Mouse (Mus musculus): Measurements from ENCODE around the gene Naa38. TPM values are rescaled to one million over a fixed set of nuclear protein-coding genes. Genes with fewer than 3 reads are reported as not detected.
"Not testable (repeated sequence)": the region's sequence is repeated elsewhere in the genome, so short reads cannot be mapped to it uniquely, and the experiment has no call there.

Gene Naa38
- polyA plus RNA-seq, 1 experiment, result 193 TPM

DNA sequence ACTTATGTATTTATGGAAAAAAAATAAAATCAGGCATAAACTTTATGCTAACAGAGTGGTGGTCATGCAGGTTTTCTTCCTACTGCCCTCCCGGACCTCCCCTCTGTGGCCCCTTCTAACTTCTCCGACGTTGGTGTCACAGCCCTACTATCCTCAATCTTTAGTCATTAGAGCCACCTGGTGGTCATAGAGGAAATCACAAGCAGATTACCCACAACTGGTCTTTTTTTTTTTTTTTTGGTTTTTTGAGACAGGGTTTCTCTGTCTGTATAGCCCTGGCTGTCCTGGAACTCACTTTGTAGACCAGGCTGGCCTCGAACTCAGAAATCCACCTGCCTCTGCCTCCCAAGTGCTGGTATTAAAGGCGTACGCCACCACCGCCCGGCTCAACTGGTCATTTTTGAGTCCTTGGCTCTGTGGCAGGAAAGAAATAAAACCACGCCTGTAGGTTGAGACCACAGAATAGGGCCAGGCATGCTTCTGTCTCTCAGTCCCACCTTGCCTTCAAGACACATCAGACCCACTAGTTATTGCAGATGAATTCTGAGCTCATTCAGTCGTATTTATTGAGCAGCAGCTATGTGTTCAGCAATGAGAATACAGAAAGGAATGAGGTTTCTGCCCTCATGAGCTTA lies 4.8 kb upstream of the Naa38 start:
- no peak for TF ChIP-seq POLR2A (IDR thresholded peaks at IDR 0.05; ENCODE audit: borderline replicate concordance, insufficient read depth, low read length)
- peak; percentile 64 for TF ChIP-seq CTCF (IDR thresholded peaks at IDR 0.05; ENCODE audit: borderline replicate concordance, insufficient read depth, low read depth, low read length)
- H3K27me3 ChIP-seq (ENCODE audit: control insufficient read depth, insufficient read depth, low read length), result no peaks in the 10 kb centered on the region
- 54% methylated on average over 10 of the region's 10 CpGs for WGBS
- 0 out of 2 replicates have a peak, but pooled peaks cover 4% of the 10 kb centered on the region for H3K4me1 ChIP-seq (ENCODE audit: control insufficient read depth, insufficient read depth, low read length)
- DNase-seq, result peak; percentile 54 to 69
- H3K27ac ChIP-seq (ENCODE audit: insufficient read depth, low read length), result no peak overlapping the region
- H3K4me3 ChIP-seq (replicated peaks; ENCODE audit: insufficient read depth, low read depth, low read length), result no peak overlapping the region

DNA sequence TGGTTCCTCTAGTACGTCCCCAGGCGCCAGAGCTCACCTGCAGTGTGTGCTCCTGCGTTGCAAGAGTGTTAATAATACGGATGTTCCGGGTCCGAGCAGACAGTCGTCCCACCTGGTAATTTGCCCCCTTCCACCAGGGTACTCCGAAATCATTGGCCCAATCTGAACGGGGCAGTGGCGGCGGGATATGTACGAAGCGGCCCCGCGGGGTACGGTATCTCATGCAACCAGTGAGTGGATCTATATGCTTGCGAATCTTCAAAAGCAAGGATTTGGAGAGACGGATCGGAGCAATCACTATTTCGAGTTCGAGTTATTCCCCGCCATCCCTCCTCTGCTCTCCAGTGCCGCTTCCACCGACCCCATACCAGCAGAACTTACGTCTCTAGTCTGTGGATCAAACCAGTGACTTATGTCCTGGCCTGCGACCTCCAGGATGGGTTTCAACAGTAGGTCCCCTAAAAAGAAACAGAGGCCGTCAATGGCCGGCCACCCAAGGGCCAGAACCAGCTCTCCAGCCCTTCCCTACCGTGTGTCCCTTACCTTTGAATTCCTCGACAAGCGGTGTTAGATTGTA lies 608 bp upstream of the Naa38 start:
- H3K27ac ChIP-seq (ENCODE audit: insufficient read depth, low read length), result 0 out of 2 replicates have a peak overlapping the region, but pooled peaks have one; percentile 20
- not testable (repeated sequence) for DNase-seq; H3K4me1 ChIP-seq (ENCODE audit: control insufficient read depth, insufficient read depth, low read length); H3K27me3 ChIP-seq (ENCODE audit: control insufficient read depth, insufficient read depth, low read length)
- peak overlapping the region; percentile 88 for H3K4me3 ChIP-seq (replicated peaks; ENCODE audit: insufficient read depth, low read depth, low read length)
- WGBS, result under 1% methylated on average over 31 of the region's 31 CpGs

DNA sequence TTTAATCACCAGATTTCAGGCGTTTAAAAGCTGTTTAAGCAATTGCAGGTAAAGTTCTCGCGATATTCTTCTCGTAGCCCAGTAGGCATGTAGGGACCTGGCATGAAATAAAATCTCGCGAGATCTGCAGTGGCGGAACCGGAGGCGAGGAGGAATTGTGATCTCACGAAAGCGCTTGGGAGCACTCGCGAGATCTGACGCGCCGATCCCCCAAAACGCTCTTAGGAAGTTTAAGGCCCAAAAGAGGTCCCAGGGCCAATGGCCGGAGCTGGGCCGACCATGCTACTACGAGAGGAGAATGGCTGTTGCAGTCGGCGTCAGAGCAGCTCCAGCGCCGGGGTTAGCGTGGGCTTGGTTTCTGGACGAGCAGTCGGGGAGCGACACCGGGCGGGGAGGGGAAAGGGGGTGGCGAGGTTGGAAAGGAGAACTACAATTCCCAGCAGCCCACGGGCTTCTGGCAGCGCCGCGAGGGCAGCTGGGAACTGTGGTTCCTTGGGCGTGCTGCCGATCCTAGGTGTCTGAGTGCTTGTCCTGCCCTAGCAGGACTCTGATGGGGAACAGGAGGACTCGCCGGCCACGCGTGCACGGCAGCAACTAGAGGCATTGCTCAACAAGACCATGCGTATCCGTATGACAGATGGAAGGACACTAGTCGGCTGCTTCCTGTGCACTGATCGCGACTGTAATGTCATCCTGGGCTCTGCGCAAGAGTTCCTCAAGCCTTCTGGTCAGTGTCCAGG lies 517 bp downstream of the Naa38 start:
- no peaks in the 10 kb centered on the region for H3K27me3 ChIP-seq (ENCODE audit: control insufficient read depth, insufficient read depth, low read length)
- H3K4me1 ChIP-seq (ENCODE audit: control insufficient read depth, insufficient read depth, low read length), result 0 out of 2 replicates have a peak, but pooled peaks cover 4% of the 10 kb centered on the region
- H3K27ac ChIP-seq (ENCODE audit: insufficient read depth, low read length), result peak overlapping the region; percentile 92
- under 1% methylated on average over 48 of the region's 48 CpGs for WGBS
- H3K4me3 ChIP-seq (replicated peaks; ENCODE audit: insufficient read depth, low read depth, low read length), result peak overlapping the region; percentile 73
- TF ChIP-seq POLR2A (IDR thresholded peaks at IDR 0.05; ENCODE audit: borderline replicate concordance, insufficient read depth, low read length), result peak; percentile 73; the same call in 1 of the 2 replicates
- no peak for TF ChIP-seq CTCF (IDR thresholded peaks at IDR 0.05; ENCODE audit: borderline replicate concordance, insufficient read depth, low read depth, low read length)
- DNase-seq, result peak; percentile 97 to 98

DNA sequence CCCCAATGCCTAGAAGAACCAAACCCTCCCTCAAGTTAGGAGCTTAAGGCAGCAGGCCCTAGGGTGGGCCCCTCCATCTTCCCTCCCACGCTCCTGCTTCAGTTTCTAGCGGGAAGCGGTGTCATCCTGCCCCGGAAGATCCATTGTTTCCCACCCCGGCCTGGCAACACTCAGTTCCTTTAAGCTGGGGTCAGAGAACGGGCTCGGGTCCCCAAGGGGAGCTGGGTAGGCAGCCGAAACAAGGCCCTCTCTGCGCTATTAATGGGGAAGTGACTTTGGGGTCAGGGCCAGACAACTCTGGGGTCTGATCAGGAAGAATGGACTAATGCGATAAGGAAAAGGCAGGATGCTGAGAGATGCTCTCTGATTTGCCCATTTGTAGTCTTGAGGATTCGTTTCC lies 1.5 kb downstream of the Naa38 start:
- 41% methylated on average over 11 of the region's 11 CpGs for WGBS
- TF ChIP-seq POLR2A (IDR thresholded peaks at IDR 0.05; ENCODE audit: borderline replicate concordance, insufficient read depth, low read length) (no peak), CTCF (IDR thresholded peaks at IDR 0.05; ENCODE audit: borderline replicate concordance, insufficient read depth, low read depth, low read length) (no peak)
- Histone ChIP-seq H3K27ac (ENCODE audit: insufficient read depth, low read length) (no peak overlapping the region), H3K4me1 (ENCODE audit: control insufficient read depth, insufficient read depth, low read length) (peaks cover 11% of the 10 kb centered on the region; the same call in 1 of the 2 replicates), H3K27me3 (ENCODE audit: control insufficient read depth, insufficient read depth, low read length) (no peaks in the 10 kb centered on the region), H3K4me3 (replicated peaks; ENCODE audit: insufficient read depth, low read depth, low read length) (peak overlapping the region; percentile 73)
- peak in 1 of 2 experiments; percentile 42 for DNase-seq

DNA sequence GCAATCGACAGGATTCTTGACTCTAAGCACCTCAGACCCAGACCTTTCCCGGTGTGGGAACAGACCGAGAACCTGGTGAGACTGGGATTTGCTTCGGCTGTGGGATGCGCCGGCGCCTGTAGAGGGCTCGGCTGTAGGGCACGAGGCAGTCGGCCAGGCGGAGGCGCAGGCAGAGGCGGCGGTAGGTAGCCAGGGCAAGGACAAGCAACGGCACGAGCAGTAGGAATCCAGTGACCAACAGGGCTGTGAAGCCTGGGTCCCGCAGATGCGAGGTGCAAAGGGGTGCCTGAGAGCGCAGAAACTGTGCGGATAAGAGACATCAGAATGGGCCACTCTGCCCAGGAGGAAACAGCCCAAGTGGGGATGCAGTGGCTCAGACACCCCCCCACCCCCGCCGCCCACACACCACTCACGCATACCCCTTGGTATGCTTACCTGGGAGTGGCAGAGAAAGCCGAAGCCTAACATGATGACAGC lies 2.3 kb downstream of the Naa38 start:
- 12% methylated on average over 24 of the region's 24 CpGs for WGBS
- Histone ChIP-seq H3K4me1 (ENCODE audit: control insufficient read depth, insufficient read depth, low read length) (peaks cover 13% of the 10 kb centered on the region; the same call in 1 of the 2 replicates), H3K27me3 (ENCODE audit: control insufficient read depth, insufficient read depth, low read length) (no peaks in the 10 kb centered on the region), H3K4me3 (replicated peaks; ENCODE audit: insufficient read depth, low read depth, low read length) (peak overlapping the region; percentile 52), H3K27ac (ENCODE audit: insufficient read depth, low read length) (peak overlapping the region; percentile 79)
- DNase-seq, result peak; percentile 63 to 73
- TF ChIP-seq POLR2A (IDR thresholded peaks at IDR 0.05; ENCODE audit: borderline replicate concordance, insufficient read depth, low read length), result 0 out of 2 replicates have a peak, but pooled peaks have one; percentile 15
- TF ChIP-seq CTCF (IDR thresholded peaks at IDR 0.05; ENCODE audit: borderline replicate concordance, insufficient read depth, low read depth, low read length), result no peak

DNA sequence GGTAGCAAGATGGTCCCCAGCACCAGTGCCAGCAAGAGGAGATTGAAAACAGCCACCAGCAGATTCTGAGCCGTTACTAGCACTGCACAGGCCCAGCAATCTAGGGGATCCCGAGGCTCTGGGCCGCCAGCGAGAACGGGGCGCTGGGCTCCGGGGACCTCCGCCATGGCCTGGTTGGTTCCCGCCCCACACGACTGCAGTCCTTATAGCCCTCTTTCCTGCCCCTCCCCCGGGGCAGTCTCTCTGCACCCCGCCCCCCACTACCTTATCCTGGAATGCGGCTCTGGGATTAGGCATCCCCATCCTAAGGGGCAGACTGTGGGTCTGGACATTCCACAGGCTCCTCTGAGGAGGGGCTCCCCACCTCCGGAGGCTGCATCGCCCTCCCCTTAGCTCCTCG lies 2.8 kb downstream of the Naa38 start, which contains the start of gene Tmem88:
TSS of gene Tmem88 (minus strand) at position 176 of the 400 bp plus-strand sequence.
- peaks cover 13% of the 10 kb centered on the region; the same call in 1 of the 2 replicates for H3K4me1 ChIP-seq (ENCODE audit: control insufficient read depth, insufficient read depth, low read length)
- peak in 1 of 2 experiments; percentile 35 for DNase-seq
- H3K4me3 ChIP-seq (replicated peaks; ENCODE audit: insufficient read depth, low read depth, low read length), result peak within 1 kb of the TSS; percentile 52
- 20% methylated on average over 16 of the region's 16 CpGs for WGBS
- H3K27ac ChIP-seq (ENCODE audit: insufficient read depth, low read length), result peak within 1 kb of the TSS; percentile 79
- TF ChIP-seq POLR2A (IDR thresholded peaks at IDR 0.05; ENCODE audit: borderline replicate concordance, insufficient read depth, low read length), result no peak
- TF ChIP-seq CTCF (IDR thresholded peaks at IDR 0.05; ENCODE audit: borderline replicate concordance, insufficient read depth, low read depth, low read length), result no peak
- H3K27me3 ChIP-seq (ENCODE audit: control insufficient read depth, insufficient read depth, low read length), result no peaks in the 10 kb centered on the region

DNA sequence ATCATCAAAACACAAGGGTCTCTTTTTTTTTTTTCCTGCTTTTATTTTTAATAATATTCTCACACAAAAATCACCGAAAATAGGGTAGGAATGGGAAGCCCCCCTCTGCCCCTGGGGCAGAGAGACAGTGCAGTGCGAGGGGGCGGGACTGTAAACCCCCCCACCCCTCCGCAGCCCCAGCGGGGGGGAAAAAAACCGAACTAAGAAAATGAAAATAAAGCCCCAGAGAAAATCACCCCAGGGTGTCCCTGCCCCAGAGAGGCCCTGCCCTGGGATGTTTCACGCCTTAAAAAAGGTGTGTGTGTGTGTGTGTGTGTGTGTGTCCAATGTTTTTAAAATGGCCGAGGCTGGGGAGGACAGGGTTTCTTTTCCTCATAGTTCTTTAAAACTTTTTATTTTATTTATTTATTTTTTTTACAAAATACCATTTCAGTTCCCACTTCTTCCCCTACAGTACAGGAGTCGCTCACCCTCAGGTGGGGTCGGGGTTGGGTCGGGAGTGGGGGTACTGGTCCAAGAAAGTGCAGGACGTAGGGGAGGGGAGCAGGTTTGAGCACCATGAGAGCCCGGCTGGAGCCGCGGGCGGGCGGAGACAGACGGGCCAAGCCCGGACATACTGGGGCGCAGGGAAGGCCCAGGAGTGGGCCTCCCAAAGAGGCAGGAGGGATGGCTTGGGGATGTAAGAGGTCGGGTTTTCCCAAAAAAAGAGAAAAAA lies 3.4 kb downstream of the Naa38 start:
- 49% methylated on average over 21 of the region's 21 CpGs for WGBS
- H3K27me3 ChIP-seq (ENCODE audit: control insufficient read depth, insufficient read depth, low read length), result no peaks in the 10 kb centered on the region
- peak; percentile 22 to 25 for DNase-seq
- H3K27ac ChIP-seq (ENCODE audit: insufficient read depth, low read length), result no peak overlapping the region; the same call in 1 of the 2 replicates
- peaks cover 13% of the 10 kb centered on the region; the same call in 1 of the 2 replicates for H3K4me1 ChIP-seq (ENCODE audit: control insufficient read depth, insufficient read depth, low read length)
- H3K4me3 ChIP-seq (replicated peaks; ENCODE audit: insufficient read depth, low read depth, low read length), result peak overlapping the region; percentile 52
- no peak for TF ChIP-seq POLR2A (IDR thresholded peaks at IDR 0.05; ENCODE audit: borderline replicate concordance, insufficient read depth, low read length)
- no peak for TF ChIP-seq CTCF (IDR thresholded peaks at IDR 0.05; ENCODE audit: borderline replicate concordance, insufficient read depth, low read depth, low read length)

All from cerebellum, adult 2 months (tissue).